In genomic region chr7:100014123-100014600, GRCm38 (mm10) we compare ENCODE assay signal across 11 mouse cellular contexts. TPM values are rescaled to one million over a fixed set of nuclear protein-coding genes. Genes with fewer than 3 reads are reported as not detected.
DNase-seq lines count a peak whose midpoint lies in the region; ATAC-seq and TF ChIP-seq lines count a peak whose summit lies in the region.
"Had no signal": no experiment of that assay in that cellular context is flagged by ENCODE, and none has a peak within 500 bp of the region (broad histone marks: within the 10 kb centered on the region; RNA-seq: fewer than 3 reads in every experiment).

No protein-coding gene starts in this region.

- no peak overlapping the region for H3K4me3 ChIP-seq in forebrain, embryonic 10.5 days
- H3K4me3 ChIP-seq in forebrain, postnatal 0 days (ENCODE audit: low read depth, low read length), result no peak overlapping the region
- H3K4me3 ChIP-seq in kidney, embryonic 14.5 days (ENCODE audit: low read length), result no peak overlapping the region
- no peak overlapping the region for H3K4me3 ChIP-seq in liver, embryonic 11.5 days (ENCODE audit: low read depth, low read length)
- H3K4me3 ChIP-seq: neural tube, embryonic 12.5 days had no signal

- WGBS in forebrain, embryonic 10.5 days, result 68% methylated on average over 8 of the region's 8 CpGs
- 60% methylated on average over 8 of the region's 8 CpGs for WGBS in forebrain, postnatal 0 days
- 43% methylated on average over 8 of the region's 8 CpGs for WGBS in kidney, embryonic 14.5 days
- 52% methylated on average over 8 of the region's 8 CpGs for WGBS in liver, embryonic 11.5 days

- no peak overlapping the region for H3K4me2 ChIP-seq in forebrain, postnatal 0 days (ENCODE audit: low read depth)
- H3K4me2 ChIP-seq in kidney, embryonic 14.5 days (replicated peaks; ENCODE audit: low read depth, low read length), result no peak overlapping the region
- no peak overlapping the region for H3K4me2 ChIP-seq in liver, embryonic 11.5 days
- H3K4me2 ChIP-seq: neural tube, embryonic 12.5 days had no signal

- 0 out of 2 replicates have a peak overlapping the region, but pooled peaks have one; percentile 31 for H3K27ac ChIP-seq in forebrain, embryonic 10.5 days
- H3K27ac ChIP-seq in forebrain, postnatal 0 days (ENCODE audit: low read depth, low read length), result no peak overlapping the region
- H3K27ac ChIP-seq in kidney, embryonic 14.5 days (ENCODE audit: low read depth, low read length), result no peak overlapping the region
- no peak overlapping the region for H3K27ac ChIP-seq in liver, embryonic 11.5 days (ENCODE audit: low read depth, low read length)
- H3K27ac ChIP-seq: neural tube, embryonic 12.5 days had no signal

- H3K9me3 ChIP-seq in forebrain, embryonic 10.5 days, result no peaks in the 10 kb centered on the region
- H3K9me3 ChIP-seq in forebrain, postnatal 0 days (ENCODE audit: low read length), result no peaks in the 10 kb centered on the region
- H3K9me3 ChIP-seq in kidney, embryonic 14.5 days (ENCODE audit: control insufficient read depth, low read length), result no peaks in the 10 kb centered on the region
- H3K9me3 ChIP-seq in liver, embryonic 11.5 days (ENCODE audit: control insufficient read depth, low read length), result no peaks in the 10 kb centered on the region
- H3K9me3 ChIP-seq: neural tube, embryonic 12.5 days had no signal

- no peak for ATAC-seq in forebrain, postnatal 0 days
- ATAC-seq in kidney, embryonic 14.5 days (ENCODE audit: low FRiP score, low TSS enrichment), result peak; percentile 36; the same call in 1 of the 2 replicates
- no peak for ATAC-seq in erythroid progenitor cell, adult 5-6 weeks (replicated peaks; ENCODE audit: low FRiP score, poor library complexity, severe bottlenecking)
- no peak for ATAC-seq in liver, embryonic 11.5 days (replicated peaks; ENCODE audit: low FRiP score)

- no peaks in the 10 kb centered on the region for H3K36me3 ChIP-seq in forebrain, embryonic 10.5 days (replicated peaks)
- no peaks in the 10 kb centered on the region for H3K36me3 ChIP-seq in forebrain, postnatal 0 days (ENCODE audit: insufficient read depth)
- H3K36me3 ChIP-seq in kidney, embryonic 14.5 days (ENCODE audit: control insufficient read depth, insufficient read depth, low read length), result no peaks in the 10 kb centered on the region
- H3K36me3 ChIP-seq in liver, embryonic 11.5 days (ENCODE audit: control insufficient read depth, insufficient read depth, low read length), result no peaks in the 10 kb centered on the region
- H3K36me3 ChIP-seq: neural tube, embryonic 12.5 days had no signal

- H3K9ac ChIP-seq in forebrain, postnatal 0 days, result no peak overlapping the region
- no peak overlapping the region for H3K9ac ChIP-seq in kidney, embryonic 14.5 days (ENCODE audit: low read depth, low read length)
- H3K9ac ChIP-seq in liver, embryonic 11.5 days (ENCODE audit: low read depth, low read length), result no peak overlapping the region
- H3K9ac ChIP-seq: neural tube, embryonic 12.5 days had no signal

- H3K4me1 ChIP-seq in forebrain, embryonic 10.5 days, result peaks cover 36% of the 10 kb centered on the region
- H3K4me1 ChIP-seq in forebrain, postnatal 0 days (ENCODE audit: insufficient read depth), result no peaks in the 10 kb centered on the region
- peaks cover 9% of the 10 kb centered on the region; the same call in 1 of the 2 replicates for H3K4me1 ChIP-seq in kidney, embryonic 14.5 days (ENCODE audit: control insufficient read depth, insufficient read depth, low read length)
- H3K4me1 ChIP-seq in liver, embryonic 11.5 days (replicated peaks; ENCODE audit: control insufficient read depth, insufficient read depth, low read length), result no peaks in the 10 kb centered on the region

- peaks cover 17% of the 10 kb centered on the region for H3K27me3 ChIP-seq in forebrain, embryonic 10.5 days (ENCODE audit: poor library complexity, severe bottlenecking)
- H3K27me3 ChIP-seq in forebrain, postnatal 0 days (ENCODE audit: insufficient read depth, low read length), result 0 out of 2 replicates have a peak, but pooled peaks cover 4% of the 10 kb centered on the region
- 0 out of 2 replicates have a peak, but pooled peaks cover 2% of the 10 kb centered on the region for H3K27me3 ChIP-seq in kidney, embryonic 14.5 days (ENCODE audit: control insufficient read depth, insufficient read depth, low read length)
- 0 out of 2 replicates have a peak, but pooled peaks cover 4% of the 10 kb centered on the region for H3K27me3 ChIP-seq in liver, embryonic 11.5 days (replicated peaks; ENCODE audit: control insufficient read depth, insufficient read depth, low read length)

- TF ChIP-seq CTCF in forebrain, postnatal 0 days (IDR thresholded peaks at IDR 0.05; ENCODE audit: low read depth), result no peak

- no peak for DNase-seq in forebrain, embryonic 10.5 days (ENCODE audit: extremely low spot score, low spot score)
- DNase-seq in forebrain, postnatal 0 days, result no peak
- peak; percentile 55 for DNase-seq in 3134 (ENCODE audit: extremely low read depth, insufficient read length, low spot score)
- DNase-seq in cerebellum, adult 9-11 months, result peak; percentile 85
- DNase-seq in natural killer cell, adult 2 months (ENCODE audit: low spot score in 2 of 2), result no peak
- DNase-seq in liver, embryonic 11.5 days (ENCODE audit: low spot score), result no peak

RNA-seq across cellular contexts. Expression of gene Chrdl2, which starts 8.2 kb away (rescaled TPM):
- polyA plus RNA-seq in forebrain, embryonic 10.5 days (2016; fragmentation: Nextera tagmentation; extraction: Ambion mirVana), result 0.41 and 0.48 TPM in 2 replicates
- not detected in 2 replicates for total RNA-seq in forebrain, postnatal 0 days (2014; rRNA removed)
- 0.15 and 0.67 TPM in 2 replicates for polyA plus RNA-seq in forebrain, postnatal 0 days (2015; fragmentation: Nextera tagmentation; extraction: Ambion mirVana)
- 0.32 and 0.84 TPM in 2 replicates for polyA plus RNA-seq in kidney, embryonic 14.5 days (2014; fragmentation: Nextera tagmentation; extraction: Ambion mirVana)
- total RNA-seq in erythroid progenitor cell, adult 5-6 weeks (2015; ENCODE audit: low replicate concordance), result not detected in 2 replicates
- total RNA-seq in erythroid progenitor cell, adult 5-6 weeks (2017; ENCODE audit: low replicate concordance), result not detected in 2 replicates
- polyA plus RNA-seq in liver, embryonic 11.5 days (2014; fragmentation: Nextera tagmentation; extraction: Ambion mirVana), result 0.19 and 0.39 TPM in 2 replicates
- polyA plus RNA-seq: liver, embryonic 16.5 days; thymus, postnatal 0 days had no signal

RNA-seq across cellular contexts. Expression of gene Rnf169, which starts 33.9 kb away (rescaled TPM):
- 4.1 and 4.2 TPM in 2 replicates for polyA plus RNA-seq in forebrain, embryonic 10.5 days (2016; fragmentation: Nextera tagmentation; extraction: Ambion mirVana)
- total RNA-seq in forebrain, postnatal 0 days (2014; rRNA removed), result 23.6 and 24.9 TPM in 2 replicates
- polyA plus RNA-seq in forebrain, postnatal 0 days (2015; fragmentation: Nextera tagmentation; extraction: Ambion mirVana), result 2.6 and 4.3 TPM in 2 replicates
- 7.3 and 8.2 TPM in 2 replicates for polyA plus RNA-seq in kidney, embryonic 14.5 days (2014; fragmentation: Nextera tagmentation; extraction: Ambion mirVana)
- total RNA-seq in erythroid progenitor cell, adult 5-6 weeks (2015; ENCODE audit: low replicate concordance), result 1.7 and 3.6 TPM in 2 replicates
- total RNA-seq in erythroid progenitor cell, adult 5-6 weeks (2017; ENCODE audit: low replicate concordance), result 10.3 and 10.5 TPM in 2 replicates
- 3.7 and 4.3 TPM in 2 replicates for polyA plus RNA-seq in liver, embryonic 11.5 days (2014; fragmentation: Nextera tagmentation; extraction: Ambion mirVana)

Comparison
In these comparisons a context has a peak if more than half of its experiments do, and no peak if none do; other contexts are left out.
1. DNase-seq: peak in 3134 (single experiment) and cerebellum, adult 9-11 months (single experiment); none in forebrain, embryonic 10.5 days (single experiment), forebrain, postnatal 0 days (single experiment), natural killer cell, adult 2 months (0 of 2) and liver, embryonic 11.5 days (single experiment).